Mouse (Mus musculus) G1E (cell line): ENCODE measurements around the gene Kcnk6. TPM values are rescaled to one million over a fixed set of nuclear protein-coding genes. Genes with fewer than 3 reads are reported as not detected.

Experiments used
- ATAC-seq: 2 replicates; pipeline ENCODE4 v1.8.0; 2016; ENCODE audit warnings: mild to moderate bottlenecking; ENCODE audit not compliant: insufficient number of reproducible peaks, poor library complexity, low FRiP score, severe bottlenecking; ENCODE audit errors: extremely low read depth
- DNase-seq: peaks from one replicate; pipeline ENCODE4 v3.0.0; 2012; ENCODE audit warnings: low spot score
- H3K27me3 ChIP-seq: 2 replicates; pipeline ENCODE4 v1.6.1; 2012; ENCODE audit warnings: mild to moderate bottlenecking, low read length, inconsistent platforms; ENCODE audit not compliant: insufficient read depth
- H3K36me3 ChIP-seq: replicated peaks from 2 replicates; pipeline ENCODE3; 2012; ENCODE audit warnings: mild to moderate bottlenecking, inconsistent platforms
- H3K4me1 ChIP-seq: 2 replicates; pipeline ENCODE4 v1.6.1; 2012; ENCODE audit warnings: low read depth, low read length, inconsistent platforms, mixed read lengths; ENCODE audit not compliant: insufficient read depth
- H3K4me3 ChIP-seq: 2 replicates; pipeline ENCODE4 v1.5.1; 2012; ENCODE audit warnings: low read depth, mild to moderate bottlenecking, inconsistent platforms, low read length, moderate library complexity, mixed read lengths
- H3K9me3 ChIP-seq: replicated peaks from 2 replicates; pipeline ENCODE4 v1.6.1; 2012; ENCODE audit warnings: inconsistent platforms
- CTCF ChIP-seq: IDR thresholded peaks from 2 replicates; pipeline ENCODE4 v1.5.1; 2012; ENCODE audit warnings: low read depth, low read length, inconsistent platforms, mixed read lengths
- GATA1 ChIP-seq: IDR thresholded peaks from 2 replicates; pipeline ENCODE4 v1.6.1; 2012; ENCODE audit warnings: borderline replicate concordance, low read length, inconsistent platforms, mixed read lengths
- GATA2 ChIP-seq: IDR thresholded peaks from 2 replicates; pipeline ENCODE4 v1.6.1; 2012; ENCODE audit warnings: low read depth, low read length, inconsistent platforms, borderline replicate concordance
- POLR2AphosphoS5 ChIP-seq: IDR thresholded peaks from 2 replicates; pipeline ENCODE4 v1.6.1; 2012; ENCODE audit warnings: low read depth, low read length, inconsistent platforms; ENCODE audit not compliant: insufficient replicate concordance
- TAL1 ChIP-seq: conservative IDR thresholded peaks from 2 replicates; pipeline ENCODE4 v1.6.1; 2012; ENCODE audit warnings: low read depth, low read length, inconsistent platforms, mixed read lengths
- polyA plus RNA-seq: library from polyadenylated mRNA; stranded (reverse); fragments of >175 nt; gene quantifications from 2 replicates; pipeline ENCODE4 v1.2.3, GENCODE M21; 2012
- total RNA-seq, 2 experiments: library from RNA; stranded (forward) in 1 of 2; stranded (reverse) in 1 of 2; fragments of 200-1000 nt in 1 of 2; fragments of >200 nt in 1 of 2; fragmentation: Nextera tagmentation in 1 of 2; gene quantifications; 2 replicates each; pipeline ENCODE4 v1.2.3; 2014 to 2017

Gene Kcnk6
- total and polyA plus RNA-seq, 3 experiments, result not detected

DNA sequence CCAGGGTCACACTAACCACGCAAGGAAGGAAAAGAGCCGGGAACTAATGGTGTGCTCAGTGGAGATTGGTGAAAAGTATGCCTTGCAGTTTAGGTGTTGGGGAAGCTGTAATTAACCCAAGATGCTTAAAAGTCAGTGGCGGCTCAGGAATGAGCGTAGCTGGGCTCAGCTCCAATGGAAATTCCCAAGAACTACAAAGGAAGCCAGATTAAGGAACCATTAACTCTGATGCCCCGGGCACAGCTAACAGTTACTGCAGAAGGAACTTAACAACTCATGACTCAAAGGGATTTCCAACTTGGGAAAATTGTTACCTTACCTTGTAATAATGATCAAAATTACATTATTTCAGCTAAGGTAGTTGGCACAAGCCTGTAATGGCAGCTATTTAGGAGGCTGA, 44.4 kb upstream of the Kcnk6 start:
- H3K4me1 ChIP-seq, result peaks cover 31% of the 10 kb centered on the region
- ATAC-seq (no peak), DNase-seq (no peak)
- H3K36me3 ChIP-seq, result peaks cover 63% of the 10 kb centered on the region
- TF ChIP-seq POLR2AphosphoS5 (no peak), CTCF (no peak), GATA1 (no peak), TAL1 (no peak), GATA2 (no peak)
- no peak overlapping the region for H3K4me3 ChIP-seq
- H3K9me3 ChIP-seq, result no peaks in the 10 kb centered on the region
- no peaks in the 10 kb centered on the region for H3K27me3 ChIP-seq

DNA sequence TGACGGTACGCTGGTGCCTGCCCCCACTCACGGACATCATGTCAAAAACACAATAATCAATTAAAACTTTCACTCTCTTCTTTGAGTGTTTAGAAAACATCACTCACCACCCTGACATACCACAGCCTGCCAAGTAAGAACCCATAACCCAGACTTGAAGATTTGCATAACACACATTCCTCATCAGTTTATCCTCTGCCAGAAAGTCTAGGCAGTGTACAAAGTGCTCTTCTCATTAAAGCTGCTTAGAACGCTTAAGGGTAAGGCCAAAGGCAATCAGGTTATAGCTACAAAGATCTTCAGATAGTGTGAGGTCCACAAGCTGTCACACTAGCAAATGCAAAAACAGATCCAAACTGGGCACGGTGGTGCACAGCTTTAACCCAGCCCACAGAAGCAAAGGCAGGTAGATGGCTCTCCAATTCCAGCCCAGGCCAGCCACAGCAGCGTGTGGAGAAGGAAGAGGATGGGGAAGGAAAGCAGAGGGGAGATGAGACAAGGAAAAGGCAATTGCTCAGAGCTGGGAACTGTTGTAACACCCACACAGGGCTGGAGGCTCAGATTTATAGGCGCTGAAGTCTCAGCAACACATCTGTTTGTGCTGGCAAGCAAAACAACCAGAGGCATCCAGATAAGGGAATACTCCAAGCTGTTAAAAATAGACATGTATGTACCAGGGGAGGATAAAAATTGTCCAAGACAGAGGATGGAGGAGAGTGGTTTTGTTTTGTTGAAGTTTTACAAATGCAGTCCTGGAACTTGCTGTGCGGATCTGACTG, 39.6 kb upstream of the Kcnk6 start:
- no peak overlapping the region for H3K4me3 ChIP-seq
- TF ChIP-seq POLR2AphosphoS5 (no peak), GATA1 (no peak), GATA2 (no peak), TAL1 (no peak), CTCF (no peak)
- no peaks in the 10 kb centered on the region for H3K27me3 ChIP-seq
- no peak for DNase-seq
- H3K4me1 ChIP-seq, result peaks cover 8% of the 10 kb centered on the region
- no peaks in the 10 kb centered on the region for H3K9me3 ChIP-seq
- H3K36me3 ChIP-seq, result peaks cover 69% of the 10 kb centered on the region
- no peak for ATAC-seq

DNA sequence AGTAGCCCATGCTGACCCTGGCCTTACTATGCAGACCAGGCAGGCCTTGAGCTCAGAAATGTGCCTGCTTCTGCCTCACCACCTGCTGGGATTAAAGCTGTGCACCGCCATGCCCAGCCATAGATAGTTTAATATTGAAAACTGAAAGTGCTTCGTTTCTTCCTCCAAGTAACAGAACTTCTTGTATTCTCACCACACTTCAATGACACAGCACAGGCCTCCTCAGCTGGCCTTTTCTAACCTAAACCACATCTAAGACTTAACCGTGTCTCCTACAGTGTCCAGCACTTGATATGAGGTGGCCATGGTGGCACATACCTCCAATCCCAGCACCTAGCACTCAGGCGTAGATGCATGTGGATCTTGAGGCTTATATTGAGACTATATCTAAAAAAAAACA, 38.1 kb upstream of the Kcnk6 start:
- Histone ChIP-seq H3K4me1 (peaks cover 4% of the 10 kb centered on the region), H3K4me3 (no peak overlapping the region), H3K27me3 (no peaks in the 10 kb centered on the region), H3K9me3 (no peaks in the 10 kb centered on the region), H3K36me3 (peaks cover 69% of the 10 kb centered on the region)
- DNase-seq (no peak), ATAC-seq (no peak)
- TF ChIP-seq POLR2AphosphoS5 (no peak), TAL1 (no peak), CTCF (no peak), GATA2 (no peak), GATA1 (no peak)

DNA sequence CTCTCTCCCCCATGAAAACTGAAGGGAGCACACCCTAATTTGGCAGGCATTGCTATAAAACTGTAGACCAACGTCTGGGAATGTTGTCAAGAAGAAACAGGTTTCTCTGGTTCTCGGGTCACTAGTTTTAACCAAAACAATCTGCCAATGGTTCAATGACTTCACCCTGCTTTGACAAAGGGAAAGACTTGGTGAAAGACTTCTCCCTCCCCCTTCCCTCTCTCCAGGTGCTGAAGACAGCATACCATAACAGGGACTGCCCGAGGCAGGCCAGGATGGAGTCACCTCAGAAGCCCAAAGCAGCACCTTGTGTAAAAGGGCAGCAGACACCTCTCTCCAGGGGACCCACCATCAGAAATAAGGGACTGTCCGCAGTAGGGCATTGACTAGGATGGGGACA, 34.6 kb upstream of the Kcnk6 start:
- DNase-seq (no peak), ATAC-seq (no peak)
- H3K9me3 ChIP-seq, result no peaks in the 10 kb centered on the region
- peaks cover 2% of the 10 kb centered on the region for H3K4me1 ChIP-seq
- peaks cover 76% of the 10 kb centered on the region for H3K36me3 ChIP-seq
- no peaks in the 10 kb centered on the region for H3K27me3 ChIP-seq
- H3K4me3 ChIP-seq, result no peak overlapping the region
- TF ChIP-seq CTCF (no peak), TAL1 (no peak), GATA1 (no peak), POLR2AphosphoS5 (no peak)

DNA sequence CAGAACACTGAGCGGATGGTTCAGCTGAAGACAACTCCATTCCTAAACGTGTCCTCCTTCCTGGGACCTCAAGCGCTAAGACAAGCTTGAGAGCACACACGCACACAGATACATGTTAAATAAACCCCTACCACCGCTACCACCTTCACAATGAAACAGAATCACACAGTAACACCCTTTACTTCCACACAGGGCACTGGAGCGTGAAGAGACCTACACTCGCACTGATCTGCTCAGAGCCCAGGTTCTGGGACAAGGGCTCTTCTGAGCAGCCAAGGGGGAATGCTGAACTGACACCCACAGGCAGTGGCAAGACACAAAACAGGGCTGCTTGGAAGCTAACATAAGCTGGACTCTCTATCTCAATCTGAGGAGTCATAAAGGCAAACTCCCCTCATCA, 33.3 kb upstream of the Kcnk6 start:
- no peak for DNase-seq
- Histone ChIP-seq H3K27me3 (no peaks in the 10 kb centered on the region), H3K4me3 (no peak overlapping the region), H3K36me3 (peaks cover 72% of the 10 kb centered on the region), H3K4me1 (no peaks in the 10 kb centered on the region), H3K9me3 (no peaks in the 10 kb centered on the region)
- TF ChIP-seq CTCF (no peak), TAL1 (no peak), GATA2 (no peak), GATA1 (no peak), POLR2AphosphoS5 (no peak)
- no peak for ATAC-seq

DNA sequence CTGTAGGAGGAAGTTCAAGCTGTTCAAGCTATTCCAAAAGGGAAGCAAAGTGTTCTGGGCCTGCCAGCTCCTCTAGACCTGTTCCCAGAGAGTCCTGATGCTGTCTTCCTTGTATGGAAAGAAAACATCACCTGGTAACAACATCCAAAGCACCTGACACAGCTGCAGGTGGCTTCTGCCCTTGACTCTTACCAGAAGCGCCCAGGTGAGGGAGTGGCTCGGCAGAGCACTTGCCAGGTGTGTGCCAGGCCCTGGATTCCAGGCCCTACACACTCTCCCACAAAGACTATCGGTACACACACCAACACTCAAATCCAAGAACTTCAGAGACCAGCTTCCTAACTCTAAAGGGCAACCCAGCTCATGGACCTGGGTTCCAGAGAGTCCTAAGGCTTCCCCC, 31.5 kb upstream of the Kcnk6 start:
- Histone ChIP-seq H3K4me3 (no peak overlapping the region), H3K4me1 (peaks cover 3% of the 10 kb centered on the region; the same call in 1 of the 2 replicates), H3K36me3 (peaks cover 78% of the 10 kb centered on the region), H3K9me3 (no peaks in the 10 kb centered on the region), H3K27me3 (no peaks in the 10 kb centered on the region)
- DNase-seq (no peak), ATAC-seq (no peak)
- TF ChIP-seq GATA2, result no peak
- no peak for TF ChIP-seq GATA1
